ENCODE assay signal across 8 mouse cellular contexts in the genomic region with DNA sequence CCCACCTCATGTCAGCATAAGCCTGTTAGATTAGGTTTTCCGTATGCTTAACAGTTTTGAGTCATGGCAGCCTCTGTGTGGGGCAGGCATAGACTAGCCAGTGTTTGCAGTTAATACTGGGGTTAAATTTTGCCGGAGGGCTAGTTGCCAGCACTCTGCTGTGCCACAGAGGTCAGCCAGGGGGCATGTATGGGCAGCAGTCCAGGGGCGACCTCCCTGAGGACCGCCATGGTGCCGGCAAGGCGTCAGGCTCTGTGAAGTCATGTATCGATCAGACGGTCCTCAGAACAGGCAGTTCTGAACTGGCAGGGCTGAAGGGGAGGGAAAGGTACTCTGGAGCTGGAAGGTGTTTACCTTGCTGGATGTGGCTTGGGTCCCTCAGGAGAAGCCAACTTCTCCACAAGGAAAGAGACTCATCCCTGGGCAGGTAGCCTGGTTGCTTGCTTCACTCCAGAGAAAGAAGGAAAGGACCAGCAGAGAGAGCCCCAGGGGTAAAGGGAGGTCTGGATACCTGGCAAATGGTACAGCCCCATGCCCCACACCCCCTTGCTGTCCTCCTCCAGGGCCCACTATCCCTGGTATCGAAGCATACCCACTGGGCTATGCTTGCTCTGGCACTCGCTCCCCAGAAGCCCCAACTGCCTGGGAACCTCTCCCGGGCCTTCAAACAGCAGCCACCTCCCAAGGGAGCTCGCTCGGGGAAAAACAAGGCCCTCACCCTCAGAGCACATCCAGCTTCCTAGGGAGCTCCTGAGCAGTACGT.
DNase-seq lines count a peak whose midpoint lies in the region; ATAC-seq and TF ChIP-seq lines count a peak whose summit lies in the region.

No protein-coding gene starts in this region.

- H3K4me3 ChIP-seq in left cerebral cortex, adult 2 months: peak overlapping the region; percentile 74
- peak overlapping the region; percentile 26 for H3K4me3 ChIP-seq in forebrain, embryonic 15.5 days
- H3K4me3 ChIP-seq in myocyte: no peak overlapping the region

- no peak for DNase-seq in left cerebral cortex, adult 2 months (ENCODE audit: extremely low spot score in 1 of 2, low spot score in 2 of 2)
- no peak for DNase-seq in left cerebral cortex, adult 8-10 months (ENCODE audit: low spot score in 2 of 2)
- DNase-seq in kidney, adult 9 months: peak; percentile 74
- DNase-seq in adipocyte (ENCODE audit: low spot score): no peak
- no peak for DNase-seq in gastrocnemius, postnatal 10 days
- no peak for DNase-seq in embryo, embryonic 10.5 days (ENCODE audit: low spot score)

- H3K27me3 ChIP-seq in forebrain, embryonic 15.5 days: no peaks in the 10 kb centered on the region
- no peaks in the 10 kb centered on the region for H3K27me3 ChIP-seq in myocyte (ENCODE audit: control insufficient read depth, insufficient read depth, insufficient read length)

- peaks cover 79% of the 10 kb centered on the region for H3K4me1 ChIP-seq in forebrain, embryonic 15.5 days

- peak overlapping the region; percentile 42 for H3K9ac ChIP-seq in forebrain, embryonic 15.5 days (replicated peaks)

- H3K27ac ChIP-seq in left cerebral cortex, adult 2 months: peak overlapping the region; percentile 29
- peak overlapping the region; percentile 59 for H3K27ac ChIP-seq in forebrain, embryonic 15.5 days (replicated peaks)

- no peak for ATAC-seq in forebrain, embryonic 15.5 days (replicated peaks)

- peak overlapping the region; percentile 51 for H3K4me2 ChIP-seq in forebrain, embryonic 15.5 days (replicated peaks)
- no peak overlapping the region for H3K4me2 ChIP-seq in myocyte (ENCODE audit: low read depth)

- WGBS in forebrain, embryonic 15.5 days: 48% methylated on average over 14 of the region's 14 CpGs

- TF ChIP-seq CTCF in left cerebral cortex, adult 2 months (IDR thresholded peaks at IDR 0.05): no peak

- no peaks in the 10 kb centered on the region for H3K9me3 ChIP-seq in forebrain, embryonic 15.5 days

- intact Hi-C loops in left cerebral cortex, adult 2 months (cut with DNase I): no loop called here

- H3ac ChIP-seq in myocyte (ENCODE audit: control insufficient read depth, insufficient read length): no peak overlapping the region

- H3K79me2 ChIP-seq in myocyte (ENCODE audit: control insufficient read depth, insufficient read depth): peaks cover 28% of the 10 kb centered on the region

- H3K36me3 ChIP-seq in forebrain, embryonic 15.5 days: no peaks in the 10 kb centered on the region
- no peaks in the 10 kb centered on the region for H3K36me3 ChIP-seq in myocyte (ENCODE audit: control insufficient read depth, insufficient read depth)

- TF ChIP-seq POLR2A in myocyte (IDR thresholded peaks at IDR 0.05; ENCODE audit: insufficient read length, low read depth): no peak

TF ChIP-seq in myocyte, 11 proteins besides CTCF, POLR2A, EP300 and RAD21:
- TF ChIP-seq POLR2AphosphoS2 (IDR thresholded peaks at IDR 0.05; ENCODE audit: insufficient read length, low read depth) (peak; percentile 38), MAX (IDR thresholded peaks at IDR 0.05; ENCODE audit: low read depth) (no peak)
